Mouse (Mus musculus) erythroblast, embryonic 14.5 days (primary cell): Measurements from ENCODE around the gene Olfr1252. TPM values are rescaled to one million over a fixed set of nuclear protein-coding genes. Genes with fewer than 3 reads are reported as not detected.

Source experiments
- H3K27me3 ChIP-seq: 2 replicates; pipeline ENCODE4 v1.6.1; 2012; ENCODE audit warnings: inconsistent platforms; ENCODE audit not compliant: control insufficient read depth
- H3K36me3 ChIP-seq: 2 replicates; pipeline ENCODE4 v1.6.1; 2012; ENCODE audit warnings: mild to moderate bottlenecking, inconsistent platforms; ENCODE audit not compliant: control insufficient read depth
- H3K4me1 ChIP-seq: 2 replicates; pipeline ENCODE4 v1.6.1; 2012; ENCODE audit warnings: inconsistent platforms; ENCODE audit not compliant: control insufficient read depth
- H3K4me3 ChIP-seq: replicated peaks from 2 replicates; pipeline ENCODE3; 2012; ENCODE audit warnings: moderate library complexity, mild to moderate bottlenecking, inconsistent platforms
- H3K9me3 ChIP-seq: 2 replicates; pipeline ENCODE4 v1.6.1; 2012; ENCODE audit warnings: low read length, inconsistent platforms, mixed read lengths; ENCODE audit not compliant: control insufficient read depth
- GATA1 ChIP-seq: IDR thresholded peaks from 2 replicates; pipeline ENCODE4 v1.6.1; 2012; ENCODE audit warnings: low read length, inconsistent platforms, mixed read lengths
- TAL1 ChIP-seq: IDR thresholded peaks from 3 replicates; pipeline ENCODE4 v1.6.1; 2012; ENCODE audit warnings: low read length, inconsistent platforms, mixed read lengths
- polyA plus RNA-seq: library from polyadenylated mRNA; stranded (reverse); fragments of >175 nt; gene quantifications from 2 replicates; pipeline ENCODE4 v1.2.3, GENCODE M21; 2012

Olfr1252 gene
- not detected in 2 replicates for polyA plus RNA-seq

- Histone ChIP-seq H3K27me3 (no peaks in the 10 kb centered on the region), H3K36me3 (no peaks in the 10 kb centered on the region), H3K4me3 (no peak within 1 kb of the TSS), H3K4me1 (no peaks in the 10 kb centered on the region), H3K9me3 (no peaks in the 10 kb centered on the region)
- no peak for TF ChIP-seq TAL1
- no peak for TF ChIP-seq GATA1
Measured at GRCm38 (mm10) chr2:89724912-89725311, at the start of gene Olfr1252. Gene Olfr1252 (minus strand): TSS chr2:89725012.

DNA sequence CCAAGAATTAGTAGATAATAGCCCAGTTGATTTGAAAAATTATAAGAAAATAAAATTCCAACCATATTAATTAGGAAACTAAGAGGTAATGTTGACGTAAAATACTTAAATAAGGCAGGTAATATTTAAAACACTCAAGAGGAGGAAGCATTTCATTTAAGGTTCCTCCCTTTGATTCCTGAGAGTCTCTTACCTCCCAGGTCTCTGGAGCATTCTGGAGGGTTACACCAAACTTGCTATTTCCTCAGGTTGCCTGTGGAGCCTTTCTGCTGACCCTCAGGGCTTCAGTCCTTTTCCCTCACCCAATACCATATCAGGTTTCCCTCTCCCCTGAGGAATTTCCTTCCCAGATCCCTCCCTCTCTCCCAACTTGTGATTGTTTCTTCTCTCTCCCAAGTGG lies 32.2 kb upstream of the Olfr1252 start, which contains the start of gene Olfr1253:
Gene Olfr1253 (minus strand): TSS at position 101 of the 400 bp plus-strand sequence.
- Histone ChIP-seq H3K9me3 (no peaks in the 10 kb centered on the region), H3K4me1 (no peaks in the 10 kb centered on the region), H3K36me3 (no peaks in the 10 kb centered on the region), H3K4me3 (no peak within 1 kb of the TSS), H3K27me3 (no peaks in the 10 kb centered on the region)
- TF ChIP-seq TAL1 = no peak
- no peak for TF ChIP-seq GATA1

- Histone ChIP-seq H3K9me3 (peaks cover 3% of the 10 kb centered on the region; the same call in 1 of the 2 replicates), H3K27me3 (no peaks in the 10 kb centered on the region), H3K36me3 (no peaks in the 10 kb centered on the region), H3K4me1 (no peaks in the 10 kb centered on the region), H3K4me3 (no peak overlapping the region)
- TF ChIP-seq TAL1 (no peak), GATA1 (no peak)
Measured at GRCm38 (mm10) chr2:89691980-89692379, 32.8 kb downstream of the Olfr1252 start.

DNA sequence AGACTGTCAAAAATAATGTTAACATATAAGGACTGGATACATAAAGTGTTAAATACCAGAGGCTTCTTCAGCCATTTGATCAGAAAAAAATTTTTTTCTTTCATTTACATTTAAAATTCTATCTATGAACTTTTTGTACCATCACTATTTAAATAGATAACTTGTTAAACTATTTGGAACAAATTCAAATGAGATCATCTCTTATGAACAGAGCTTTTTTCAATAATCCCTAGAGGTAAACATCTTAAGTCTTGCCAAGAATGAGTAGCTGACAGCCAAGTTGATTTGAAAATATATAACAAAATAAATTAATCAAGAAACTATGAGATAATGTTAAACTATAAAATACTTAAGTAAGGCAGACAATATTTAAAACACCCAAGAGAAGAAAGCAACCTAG lies 53.0 kb downstream of the Olfr1252 start, which contains the start of gene Olfr1251:
Gene Olfr1251 (minus strand): TSS at position 101 of the 400 bp plus-strand sequence.
- TF ChIP-seq GATA1 (no peak), TAL1 (no peak)
- H3K4me3 ChIP-seq = no peak within 1 kb of the TSS
- H3K27me3 ChIP-seq = no peaks in the 10 kb centered on the region
- H3K4me1 ChIP-seq = no peaks in the 10 kb centered on the region
- H3K9me3 ChIP-seq = no peaks in the 10 kb centered on the region
- H3K36me3 ChIP-seq = no peaks in the 10 kb centered on the region

Other genes with a start within 250 kb of the Olfr1252 start
- gene Olfr1241, start 237.9 kb downstream of the Olfr1252 start, polyA plus RNA-seq = not detected in 2 replicates
- not detected in 2 replicates for gene Olfr1242, start 226.7 kb downstream of the Olfr1252 start, polyA plus RNA-seq
- gene Olfr1243, start 193.5 kb downstream of the Olfr1252 start, polyA plus RNA-seq = not detected in 2 replicates
- gene Olfr1245, start 146.6 kb downstream of the Olfr1252 start, polyA plus RNA-seq = not detected in 2 replicates
- gene Olfr1246, start 131.9 kb downstream of the Olfr1252 start, polyA plus RNA-seq = not detected in 2 replicates
- gene Olfr1247, start 110.9 kb downstream of the Olfr1252 start, polyA plus RNA-seq = 0.01 TPM in 1 of 2 replicates, not detected in the other
- gene Olfr1248, start 106.8 kb downstream of the Olfr1252 start, polyA plus RNA-seq = not detected in 2 replicates
- not detected in 2 replicates for gene Olfr1249, start 90.0 kb downstream of the Olfr1252 start, polyA plus RNA-seq
- gene Olfr1250, start 63.5 kb downstream of the Olfr1252 start, polyA plus RNA-seq = not detected in 2 replicates
- not detected in 2 replicates for gene Olfr1251, start 53.1 kb downstream of the Olfr1252 start, polyA plus RNA-seq
- gene Olfr1253, start 32.1 kb upstream of the Olfr1252 start, polyA plus RNA-seq = not detected in 2 replicates
- not detected in 2 replicates for gene Olfr1254, start 68.6 kb upstream of the Olfr1252 start, polyA plus RNA-seq
- gene Olfr1255, start 87.0 kb upstream of the Olfr1252 start, polyA plus RNA-seq = not detected in 2 replicates
- 0.02 TPM in 1 of 2 replicates, not detected in the other for gene Olfr1256, start 116.5 kb upstream of the Olfr1252 start, polyA plus RNA-seq
- not detected in 2 replicates for gene Olfr48, start 123.2 kb upstream of the Olfr1252 start, polyA plus RNA-seq
- gene Olfr1257, start 153.4 kb upstream of the Olfr1252 start, polyA plus RNA-seq = not detected in 2 replicates
- gene Olfr1258, start 202.3 kb upstream of the Olfr1252 start, polyA plus RNA-seq = not detected in 2 replicates
- not detected in 2 replicates for gene Olfr1259, start 223.7 kb upstream of the Olfr1252 start, polyA plus RNA-seq
- gene Olfr1260, start 249.3 kb upstream of the Olfr1252 start, polyA plus RNA-seq = 0.01 TPM in 1 of 2 replicates, not detected in the other